Mouse (Mus musculus) erythroblast, adult 5-6 weeks (primary cell): Measurements from ENCODE around the gene Icmt. TPM values are rescaled to one million over a fixed set of nuclear protein-coding genes. Genes with fewer than 3 reads are reported as not detected.

Source experiments
- total RNA-seq, 2 experiments: library from RNA; stranded (forward) in 1 of 2; stranded (reverse) in 1 of 2; fragments of 150-400 nt in 1 of 2; fragments of 200-764, 138-1000 nt in 1 of 2; gene quantifications; 2 replicates each; pipeline versions ENCODE4 v1.2.3 to v1.2.4; 2015 to 2017; ENCODE audit warnings: low replicate concordance in 2 of 2

The Icmt gene
- total RNA-seq, 2 experiments from 2014 or later: 3.7 to 5.8 TPM

Other genes with a start within 250 kb of the Icmt start
- 0.42 TPM in 1 of 2 replicates, not detected in the other for gene Plekhg5, start 224.7 kb upstream of the Icmt start, total RNA-seq (2015; ENCODE audit: low replicate concordance)
- gene Plekhg5, start 224.7 kb upstream of the Icmt start, total RNA-seq (2017; ENCODE audit: low replicate concordance): 1.4 and 2.0 TPM in 2 replicates
- gene Tnfrsf25, start 181.3 kb upstream of the Icmt start, total RNA-seq (2015; ENCODE audit: low replicate concordance): not detected in 2 replicates
- gene Tnfrsf25, start 181.3 kb upstream of the Icmt start, total RNA-seq (2017; ENCODE audit: low replicate concordance): not detected in 2 replicates
- gene Espn, start 144.9 kb upstream of the Icmt start, total RNA-seq (2015; ENCODE audit: low replicate concordance): not detected in 2 replicates
- gene Espn, start 144.9 kb upstream of the Icmt start, total RNA-seq (2017; ENCODE audit: low replicate concordance): 0.34 and 0.42 TPM in 2 replicates
- not detected in 2 replicates for gene Hes2, start 138.4 kb upstream of the Icmt start, total RNA-seq (2015; ENCODE audit: low replicate concordance)
- gene Hes2, start 138.4 kb upstream of the Icmt start, total RNA-seq (2017; ENCODE audit: low replicate concordance): not detected in 2 replicates
- gene Acot7, start 119.1 kb upstream of the Icmt start, total RNA-seq (2015; ENCODE audit: low replicate concordance): 15.3 and 19.4 TPM in 2 replicates
- gene Acot7, start 119.1 kb upstream of the Icmt start, total RNA-seq (2017; ENCODE audit: low replicate concordance): 5.2 and 9.7 TPM in 2 replicates
- not detected in 2 replicates for gene Gpr153, start 23.0 kb upstream of the Icmt start, total RNA-seq (2015; ENCODE audit: low replicate concordance)
- 0.28 TPM in 1 of 2 replicates, not detected in the other for gene Gpr153, start 23.0 kb upstream of the Icmt start, total RNA-seq (2017; ENCODE audit: low replicate concordance)
- not detected in 2 replicates for gene Hes3, start 5.6 kb upstream of the Icmt start, total RNA-seq (2015; ENCODE audit: low replicate concordance)
- not detected in 2 replicates for gene Hes3, start 5.6 kb upstream of the Icmt start, total RNA-seq (2017; ENCODE audit: low replicate concordance)
- gene Rnf207, start 21.8 kb downstream of the Icmt start, total RNA-seq (2015; ENCODE audit: low replicate concordance): 0.19 TPM in 1 of 2 replicates, not detected in the other
- not detected in 2 replicates for gene Rnf207, start 21.8 kb downstream of the Icmt start, total RNA-seq (2017; ENCODE audit: low replicate concordance)
- 338 and 340 TPM in 2 replicates for gene Rpl22, start 28.5 kb downstream of the Icmt start, total RNA-seq (2015; ENCODE audit: low replicate concordance)
- 322 and 331 TPM in 2 replicates for gene Rpl22, start 28.5 kb downstream of the Icmt start, total RNA-seq (2017; ENCODE audit: low replicate concordance)
- not detected in 2 replicates for gene Chd5, start 41.4 kb downstream of the Icmt start, total RNA-seq (2015; ENCODE audit: low replicate concordance)
- 0.09 TPM in 1 of 2 replicates, not detected in the other for gene Chd5, start 41.4 kb downstream of the Icmt start, total RNA-seq (2017; ENCODE audit: low replicate concordance)
- gene Nphp4, start 179.5 kb downstream of the Icmt start, total RNA-seq (2015; ENCODE audit: low replicate concordance): not detected in 2 replicates
- gene Nphp4, start 179.5 kb downstream of the Icmt start, total RNA-seq (2017; ENCODE audit: low replicate concordance): 0.34 TPM in 1 of 2 replicates, not detected in the other
- gene Kcnab2, start 180.6 kb downstream of the Icmt start, total RNA-seq (2015; ENCODE audit: low replicate concordance): 9.2 and 13.6 TPM in 2 replicates
- 7.4 and 12.1 TPM in 2 replicates for gene Kcnab2, start 180.6 kb downstream of the Icmt start, total RNA-seq (2017; ENCODE audit: low replicate concordance)